Mouse (Mus musculus): ENCODE measurements around the gene Ankrd55. TPM values are rescaled to one million over a fixed set of nuclear protein-coding genes. Genes with fewer than 3 reads are reported as not detected.

Gene Ankrd55
- total and polyA plus RNA-seq, 3 experiments = not detected

Other genes with a start within 250 kb of the Ankrd55 start
- 1.7 TPM in 2 replicates for gene Il6st, start 175.6 kb downstream of the Ankrd55 start, total RNA-seq (2012; rRNA removed)
- 1 to 10 TPM in 1 of 2 experiments, not detected in 1; 3.7 TPM for gene Il6st, start 175.6 kb downstream of the Ankrd55 start, polyA plus RNA-seq (2012; ENCODE audit: insufficient read depth in 1 of 2, insufficient read length in 2 of 2, low read depth in 1 of 2, low replicate concordance in 2 of 2, missing spikeins in 1 of 2)